Mouse (Mus musculus): ENCODE results near the gene Iqch. TPM values are rescaled to one million over a fixed set of nuclear protein-coding genes. Genes with fewer than 3 reads are reported as not detected.

Iqch gene
- polyA plus RNA-seq, 1 experiment from 2014 or later = 0.09 TPM

DNA sequence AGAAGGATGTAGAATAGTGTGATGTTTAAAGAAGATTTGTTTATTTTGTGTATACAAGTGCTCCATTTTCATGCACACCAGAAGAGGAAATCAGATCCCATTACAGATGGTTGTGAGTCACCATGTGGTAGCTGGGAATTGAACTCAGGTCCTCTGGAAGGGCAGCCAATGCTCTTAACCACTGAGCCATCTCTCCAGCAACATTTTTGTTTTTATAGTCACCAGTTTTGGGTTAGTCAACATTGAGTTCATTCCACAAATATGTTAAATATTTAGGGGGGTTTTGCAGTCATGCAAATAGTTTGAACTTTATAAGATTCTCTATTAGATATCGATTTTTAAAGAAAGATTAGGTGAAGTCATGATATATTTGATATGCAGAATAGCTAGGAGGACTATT lies 202.1 kb downstream of the Iqch start:
- ATAC-seq (ENCODE audit: low FRiP score, low TSS enrichment) = no peak
- Histone ChIP-seq H3K27ac (ENCODE audit: low read depth, low read length) (no peak overlapping the region), H3K27me3 (ENCODE audit: control insufficient read depth, insufficient read depth, low read length) (no peaks in the 10 kb centered on the region), H3K4me3 (ENCODE audit: low read length) (no peak overlapping the region), H3K36me3 (ENCODE audit: control insufficient read depth, insufficient read depth, low read length) (no peaks in the 10 kb centered on the region), H3K9me3 (ENCODE audit: control insufficient read depth, low read length) (no peaks in the 10 kb centered on the region), H3K9ac (ENCODE audit: low read depth, low read length) (no peak overlapping the region), H3K4me2 (replicated peaks; ENCODE audit: low read depth, low read length) (no peak overlapping the region), H3K4me1 (ENCODE audit: control insufficient read depth, insufficient read depth, low read length) (0 out of 2 replicates have a peak, but pooled peaks cover 5% of the 10 kb centered on the region)
- WGBS = 89% methylated on average over 1 of the region's 1 CpGs

DNA sequence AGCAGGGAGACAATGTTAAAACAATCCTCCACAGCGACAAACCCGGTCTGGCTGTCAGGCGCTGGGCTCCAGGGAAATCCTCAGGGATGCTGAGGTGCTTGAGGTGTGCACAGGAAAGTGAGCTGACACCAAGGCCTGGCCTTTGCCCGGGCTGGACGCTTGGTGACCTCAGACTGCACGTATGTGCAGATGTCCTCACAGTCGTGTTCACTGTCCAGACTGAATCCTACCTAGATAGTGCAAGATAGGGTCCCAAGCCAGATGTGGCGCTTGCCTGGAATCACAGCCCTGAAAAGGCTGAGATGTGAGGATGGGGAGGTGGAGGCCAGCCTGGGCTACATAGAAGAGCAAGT lies 202.9 kb downstream of the Iqch start:
- WGBS = 4% methylated on average over 8 of the region's 8 CpGs
- Histone ChIP-seq H3K4me1 (ENCODE audit: control insufficient read depth, insufficient read depth, low read length) (0 out of 2 replicates have a peak, but pooled peaks cover 5% of the 10 kb centered on the region), H3K27ac (ENCODE audit: low read depth, low read length) (0 out of 2 replicates have a peak overlapping the region, but pooled peaks have one; percentile 84), H3K9ac (ENCODE audit: low read depth, low read length) (peak overlapping the region; percentile 87; the same call in 1 of the 2 replicates), H3K9me3 (ENCODE audit: control insufficient read depth, low read length) (no peaks in the 10 kb centered on the region), H3K4me3 (ENCODE audit: low read length) (peak overlapping the region; percentile 90), H3K27me3 (ENCODE audit: control insufficient read depth, insufficient read depth, low read length) (no peaks in the 10 kb centered on the region), H3K36me3 (ENCODE audit: control insufficient read depth, insufficient read depth, low read length) (no peaks in the 10 kb centered on the region), H3K4me2 (replicated peaks; ENCODE audit: low read depth, low read length) (peak overlapping the region; percentile 88)
- ATAC-seq (ENCODE audit: low FRiP score, low TSS enrichment) = peak; percentile 63

DNA sequence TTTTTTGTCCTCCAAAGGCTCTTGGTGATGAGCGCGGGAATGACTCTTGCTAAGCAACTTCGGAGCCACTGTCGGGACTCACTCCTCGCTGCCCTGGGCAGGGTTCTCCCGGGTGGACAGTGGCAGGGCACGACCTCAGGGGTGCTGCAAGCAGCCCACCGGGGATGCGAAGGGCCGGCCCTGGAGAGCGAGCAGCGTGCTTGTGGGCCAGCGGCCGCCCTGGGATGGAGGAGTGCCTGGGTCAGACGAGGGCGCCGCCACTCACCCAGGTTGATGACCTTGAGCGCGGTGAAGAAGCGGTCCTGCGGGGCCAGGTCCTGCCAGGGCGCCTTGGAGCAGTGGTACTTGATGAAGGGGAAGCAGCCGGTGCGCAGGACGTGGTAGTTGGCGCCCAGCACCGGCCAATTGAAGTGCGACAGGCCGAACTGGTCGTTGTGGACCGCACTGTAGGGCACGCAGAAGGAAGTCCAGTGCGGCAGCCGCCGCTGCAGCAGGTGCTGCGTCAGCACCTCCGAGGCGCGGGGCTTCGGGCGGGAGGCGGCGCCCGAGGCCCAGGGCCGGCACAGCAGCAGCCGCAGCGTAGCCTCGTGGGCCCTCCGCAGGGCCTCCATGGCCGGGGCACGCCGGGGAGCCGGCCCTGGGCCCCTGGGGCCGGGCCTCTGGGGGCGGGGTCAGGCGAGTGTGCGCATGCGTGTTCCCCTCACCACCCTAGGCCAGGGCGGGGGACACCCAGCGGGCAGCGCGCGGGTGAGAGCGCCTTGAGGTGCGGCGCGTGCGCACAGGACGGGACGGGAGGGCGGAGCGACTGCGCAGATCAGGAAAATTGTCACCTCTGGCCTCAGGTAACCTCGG lies 203.5 kb downstream of the Iqch start, which contains the start of gene 2300009A05Rik:
2300009A05Rik (minus strand) TSS at position 636 of the 852 bp plus-strand sequence.
- H3K4me2 ChIP-seq (replicated peaks; ENCODE audit: low read depth, low read length) = peak within 1 kb of the TSS; percentile 88
- H3K4me1 ChIP-seq (ENCODE audit: control insufficient read depth, insufficient read depth, low read length) = 0 out of 2 replicates have a peak, but pooled peaks cover 5% of the 10 kb centered on the region
- H3K36me3 ChIP-seq (ENCODE audit: control insufficient read depth, insufficient read depth, low read length) = no peaks in the 10 kb centered on the region
- H3K4me3 ChIP-seq (ENCODE audit: low read length) = peak within 1 kb of the TSS; percentile 90
- peak within 1 kb of the TSS; percentile 84 for H3K27ac ChIP-seq (ENCODE audit: low read depth, low read length)
- H3K9me3 ChIP-seq (ENCODE audit: control insufficient read depth, low read length) = no peaks in the 10 kb centered on the region
- H3K9ac ChIP-seq (ENCODE audit: low read depth, low read length) = peak within 1 kb of the TSS; percentile 87
- peak; percentile 99 for ATAC-seq (ENCODE audit: low FRiP score, low TSS enrichment)
- H3K27me3 ChIP-seq (ENCODE audit: control insufficient read depth, insufficient read depth, low read length) = no peaks in the 10 kb centered on the region
- WGBS = under 1% methylated on average over 73 of the region's 74 CpGs

DNA sequence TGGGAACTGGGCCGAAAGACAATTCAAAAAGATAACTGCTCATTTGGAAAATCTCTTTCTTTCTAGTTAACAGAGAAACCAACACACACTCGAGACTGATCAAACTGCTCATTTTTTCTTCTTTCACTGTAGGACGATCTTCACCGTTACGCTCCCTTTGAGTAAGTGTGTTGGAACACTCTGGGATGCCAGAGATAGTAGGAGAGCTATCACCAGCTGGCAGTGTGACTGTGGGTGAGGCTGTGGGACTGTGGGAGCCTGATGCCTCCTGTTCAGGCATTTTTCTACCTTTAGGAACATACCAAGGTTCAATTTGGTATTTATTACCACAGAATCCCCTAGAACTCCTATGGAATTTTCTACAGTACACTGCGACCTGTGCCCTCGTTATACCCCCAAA lies 206.7 kb downstream of the Iqch start:
- Histone ChIP-seq H3K36me3 (ENCODE audit: control insufficient read depth, insufficient read depth, low read length) (no peaks in the 10 kb centered on the region), H3K4me2 (replicated peaks; ENCODE audit: low read depth, low read length) (no peak overlapping the region), H3K4me1 (ENCODE audit: control insufficient read depth, insufficient read depth, low read length) (0 out of 2 replicates have a peak, but pooled peaks cover 5% of the 10 kb centered on the region), H3K9ac (ENCODE audit: low read depth, low read length) (no peak overlapping the region), H3K9me3 (ENCODE audit: control insufficient read depth, low read length) (no peaks in the 10 kb centered on the region), H3K27ac (ENCODE audit: low read depth, low read length) (no peak overlapping the region), H3K27me3 (ENCODE audit: control insufficient read depth, insufficient read depth, low read length) (no peaks in the 10 kb centered on the region), H3K4me3 (ENCODE audit: low read length) (no peak overlapping the region)
- WGBS = 87% methylated on average over 7 of the region's 7 CpGs
- no peak for ATAC-seq (ENCODE audit: low FRiP score, low TSS enrichment)

DNA sequence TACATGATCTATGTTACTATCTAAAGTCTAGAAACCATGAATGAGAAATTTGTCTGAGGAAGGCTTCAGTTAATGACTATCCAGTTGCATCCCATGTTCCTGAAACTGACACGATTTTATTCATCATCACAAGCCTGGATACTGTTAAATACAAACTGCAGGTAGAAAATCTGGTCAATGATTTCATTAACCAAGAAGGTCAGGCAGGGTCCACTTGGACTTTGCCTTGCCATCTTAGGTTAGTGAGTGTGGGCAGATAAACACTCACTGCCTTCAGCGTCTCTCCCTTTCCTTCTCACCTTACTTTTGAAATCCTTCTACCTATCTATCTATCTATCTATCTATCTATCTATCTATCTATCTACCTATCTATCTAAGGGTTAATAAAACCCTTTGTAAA lies 211.0 kb downstream of the Iqch start:
- ATAC-seq (ENCODE audit: low FRiP score, low TSS enrichment) = no peak
- Histone ChIP-seq H3K4me1 (ENCODE audit: control insufficient read depth, insufficient read depth, low read length) (no peaks in the 10 kb centered on the region), H3K27me3 (ENCODE audit: control insufficient read depth, insufficient read depth, low read length) (no peaks in the 10 kb centered on the region), H3K4me3 (ENCODE audit: low read length) (no peak overlapping the region), H3K27ac (ENCODE audit: low read depth, low read length) (no peak overlapping the region), H3K9me3 (ENCODE audit: control insufficient read depth, low read length) (no peaks in the 10 kb centered on the region), H3K36me3 (ENCODE audit: control insufficient read depth, insufficient read depth, low read length) (no peaks in the 10 kb centered on the region), H3K4me2 (replicated peaks; ENCODE audit: low read depth, low read length) (no peak overlapping the region), H3K9ac (ENCODE audit: low read depth, low read length) (no peak overlapping the region)
- 72% methylated on average over 2 of the region's 2 CpGs for WGBS

DNA sequence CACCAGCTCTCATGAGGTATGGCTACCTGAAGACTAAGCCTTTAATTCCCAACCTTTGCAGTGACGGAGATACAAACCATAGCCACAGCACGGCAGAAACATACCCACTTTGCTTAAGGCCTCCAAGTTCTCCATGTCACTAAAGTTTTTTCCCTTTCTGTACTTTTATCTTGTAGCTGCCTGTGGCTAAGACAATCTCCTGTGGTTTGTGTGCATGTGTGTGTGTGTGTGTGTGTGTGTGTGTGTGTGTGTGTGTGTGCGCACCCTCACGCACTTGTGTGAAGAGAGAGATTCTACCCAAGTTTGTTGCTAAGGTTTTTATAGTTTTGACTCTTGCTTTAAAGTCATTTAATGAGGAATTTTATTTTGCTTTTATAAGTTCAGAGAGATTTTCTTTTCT lies 219.5 kb downstream of the Iqch start:
- H3K27ac ChIP-seq (ENCODE audit: low read depth, low read length) = no peak overlapping the region
- no peaks in the 10 kb centered on the region for H3K9me3 ChIP-seq (ENCODE audit: control insufficient read depth, low read length)
- H3K4me1 ChIP-seq (ENCODE audit: control insufficient read depth, insufficient read depth, low read length) = 0 out of 2 replicates have a peak, but pooled peaks cover 5% of the 10 kb centered on the region
- H3K9ac ChIP-seq (ENCODE audit: low read depth, low read length) = no peak overlapping the region
- H3K36me3 ChIP-seq (ENCODE audit: control insufficient read depth, insufficient read depth, low read length) = no peaks in the 10 kb centered on the region
- H3K4me3 ChIP-seq (ENCODE audit: low read length) = no peak overlapping the region
- no peak for ATAC-seq (ENCODE audit: low FRiP score, low TSS enrichment)
- H3K27me3 ChIP-seq (ENCODE audit: control insufficient read depth, insufficient read depth, low read length) = no peaks in the 10 kb centered on the region
- no peak overlapping the region for H3K4me2 ChIP-seq (replicated peaks; ENCODE audit: low read depth, low read length)
- WGBS = 97% methylated on average over 4 of the region's 4 CpGs

DNA sequence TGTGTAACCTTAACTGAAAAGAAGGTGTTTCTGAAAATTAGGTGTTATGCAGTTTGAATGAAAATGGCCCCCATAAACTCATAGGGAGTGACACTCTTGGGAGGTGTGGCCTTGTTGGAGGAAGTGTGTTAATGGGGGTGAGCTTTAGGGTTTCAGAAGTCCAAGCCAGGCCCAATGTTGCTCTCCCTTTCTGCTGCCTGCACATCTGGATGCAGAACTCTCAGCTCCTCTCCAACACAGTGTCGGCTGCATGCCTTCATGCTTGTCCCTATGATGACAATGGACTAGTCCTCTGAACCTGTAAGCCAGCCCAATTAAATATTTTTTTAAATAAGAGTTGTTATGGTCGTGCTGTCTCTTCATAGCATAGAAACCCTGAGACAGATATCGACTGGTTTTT lies 222.0 kb downstream of the Iqch start:
- no peak overlapping the region for H3K4me2 ChIP-seq (replicated peaks; ENCODE audit: low read depth, low read length)
- no peak for ATAC-seq (ENCODE audit: low FRiP score, low TSS enrichment)

DNA sequence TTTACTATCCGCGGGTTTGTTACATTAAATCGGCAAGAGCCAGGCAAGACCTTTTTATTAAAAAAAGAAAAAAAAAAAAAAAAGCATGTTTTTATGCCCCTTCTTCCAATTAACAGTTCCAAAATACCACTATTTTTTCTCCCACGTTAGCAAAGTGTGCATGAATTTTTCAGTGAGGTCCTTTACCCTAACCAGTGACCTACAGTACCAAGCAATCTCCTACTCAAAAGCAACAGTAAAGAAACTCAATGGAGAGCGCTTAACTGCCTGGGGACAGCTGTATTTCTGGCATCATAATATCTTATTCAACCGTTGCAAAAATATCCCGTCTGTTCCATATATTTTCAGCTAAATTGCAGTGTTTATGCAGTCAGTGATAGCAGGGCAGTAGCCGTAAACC lies 224.1 kb downstream of the Iqch start:
- 20% methylated on average over 8 of the region's 8 CpGs for WGBS
- H3K9ac ChIP-seq (ENCODE audit: low read depth, low read length) = peak overlapping the region; percentile 88
- peaks cover 12% of the 10 kb centered on the region; the same call in 1 of the 2 replicates for H3K4me1 ChIP-seq (ENCODE audit: control insufficient read depth, insufficient read depth, low read length)
- peaks cover 6% of the 10 kb centered on the region for H3K36me3 ChIP-seq (ENCODE audit: control insufficient read depth, insufficient read depth, low read length)
- H3K9me3 ChIP-seq (ENCODE audit: control insufficient read depth, low read length) = no peaks in the 10 kb centered on the region
- H3K4me3 ChIP-seq (ENCODE audit: low read length) = peak overlapping the region; percentile 89
- no peak overlapping the region for H3K27ac ChIP-seq (ENCODE audit: low read depth, low read length)
- no peak for ATAC-seq (ENCODE audit: low FRiP score, low TSS enrichment)
- H3K27me3 ChIP-seq (ENCODE audit: control insufficient read depth, insufficient read depth, low read length) = no peaks in the 10 kb centered on the region
- H3K4me2 ChIP-seq (replicated peaks; ENCODE audit: low read depth, low read length) = peak overlapping the region; percentile 87

More for the DNA sequence above, 222.0 kb downstream of the Iqch start:
- Histone ChIP-seq H3K9me3 (ENCODE audit: control insufficient read depth, low read length) (no peaks in the 10 kb centered on the region), H3K36me3 (ENCODE audit: control insufficient read depth, insufficient read depth, low read length) (no peaks in the 10 kb centered on the region), H3K27ac (ENCODE audit: low read depth, low read length) (no peak overlapping the region), H3K27me3 (ENCODE audit: control insufficient read depth, insufficient read depth, low read length) (no peaks in the 10 kb centered on the region), H3K9ac (ENCODE audit: low read depth, low read length) (no peak overlapping the region), H3K4me3 (ENCODE audit: low read length) (no peak overlapping the region), H3K4me1 (ENCODE audit: control insufficient read depth, insufficient read depth, low read length) (peaks cover 12% of the 10 kb centered on the region; the same call in 1 of the 2 replicates)
- WGBS = 85% methylated on average over 3 of the region's 3 CpGs
